Comparison of ENCODE assay signal across 20 mouse cellular contexts in the genomic region with DNA sequence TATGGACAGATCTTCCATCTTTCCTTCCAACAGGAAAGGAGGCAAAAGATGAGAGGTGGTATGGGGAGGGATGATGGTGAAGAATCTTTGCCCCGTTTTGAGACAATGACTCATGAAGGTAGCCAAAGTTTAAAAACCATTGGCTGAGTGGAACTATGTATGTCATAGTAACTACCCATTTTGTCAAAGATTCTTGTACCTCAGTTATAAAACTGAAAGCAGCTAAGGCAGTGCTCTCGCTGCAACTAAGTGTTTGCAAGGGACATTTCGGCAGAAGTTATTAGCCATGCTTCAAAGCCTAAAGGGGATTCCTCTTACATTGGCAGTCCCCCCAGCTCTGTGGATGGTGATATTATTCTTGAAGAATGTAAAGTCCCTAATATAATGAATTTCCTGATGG. TPM values are rescaled to one million over a fixed set of nuclear protein-coding genes. Genes with fewer than 3 reads are reported as not detected.
DNase-seq lines count a peak whose midpoint lies in the region; TF ChIP-seq lines count a peak whose summit lies in the region.
"Had no signal": no experiment of that assay in that cellular context is flagged by ENCODE, and none has a peak within 500 bp of the region (broad histone marks: within the 10 kb centered on the region; RNA-seq: fewer than 3 reads in every experiment).

No protein-coding gene starts in this region.

- no peaks in the 10 kb centered on the region for H3K36me3 ChIP-seq in testis, adult 2 months (ENCODE audit: control insufficient read depth, insufficient read depth, low read length)
- H3K36me3 ChIP-seq in splenic B cell, adult 2 months (ENCODE audit: control insufficient read depth, insufficient read depth, low read length, poor library complexity, severe bottlenecking), result no peaks in the 10 kb centered on the region

- no peak for TF ChIP-seq CTCF in testis, adult 2 months (IDR thresholded peaks at IDR 0.05; ENCODE audit: control insufficient read depth, insufficient read depth, insufficient replicate concordance, low read depth, low read length)

- no peaks in the 10 kb centered on the region for H3K4me1 ChIP-seq in testis, adult 2 months (ENCODE audit: control insufficient read depth, insufficient read depth, low read length)

- TF ChIP-seq POLR2A in testis, adult 2 months (IDR thresholded peaks at IDR 0.05; ENCODE audit: control insufficient read depth, low read depth, low read length), result no peak

- DNase-seq in testis, postnatal 14 days (ENCODE audit: low spot score), result no peak
- DNase-seq in induced T-regulatory cell, adult 2 months (ENCODE audit: low read depth), result peak; percentile 6
- peak; percentile 40 for DNase-seq in splenic B cell, adult 2 months (ENCODE audit: low read depth, low spot score)
- no peak for DNase-seq in gastrocnemius, postnatal 4 days (ENCODE audit: low spot score in 2 of 2)
- DNase-seq in heart, postnatal 4 days, result no peak
- DNase-seq: adrenal gland, adult 8-10 months; adrenal gland, postnatal 14 days; adrenal gland, postnatal 36 days; cerebellum, adult 11-12 months; cerebellum, adult 2 months; cerebellum, adult 9-10 months; cerebellum, postnatal 10 days; cerebellum, postnatal 25 days had no signal

- H3K27me3 ChIP-seq in testis, adult 2 months (ENCODE audit: control insufficient read depth, insufficient read depth, low read length), result no peaks in the 10 kb centered on the region
- no peaks in the 10 kb centered on the region for H3K27me3 ChIP-seq in splenic B cell, adult 2 months (ENCODE audit: control insufficient read depth, insufficient read depth, low read length, poor library complexity, severe bottlenecking)
- H3K27me3 ChIP-seq: embryonic facial prominence, embryonic 12.5 days; forebrain, embryonic 13.5 days; forebrain, embryonic 15.5 days; Patski had no signal

- no peak overlapping the region for H3K27ac ChIP-seq in testis, adult 2 months (ENCODE audit: control insufficient read depth, insufficient read depth, low read depth, low read length)
- H3K27ac ChIP-seq: embryonic facial prominence, embryonic 10.5 days; embryonic facial prominence, embryonic 12.5 days; forebrain, embryonic 13.5 days; forebrain, embryonic 15.5 days had no signal

- H3K4me3 ChIP-seq in testis, adult 2 months (ENCODE audit: control insufficient read depth, low read depth, low read length), result peak overlapping the region; percentile 56; the same call in 1 of the 2 replicates

RNA-seq across cellular contexts. Expression of a gene that starts 1.1 kb away (rescaled TPM):
- polyA plus RNA-seq in testis, adult 2 months (2012; rRNA removed), result 203 and 277 TPM in 2 replicates
- 1 to 10 TPM; 3.0 to 3.3 TPM for total RNA-seq in gastrocnemius, postnatal 4 days (2021)
- 1 to 10 TPM; 2.8 to 3.0 TPM for total RNA-seq in heart, postnatal 4 days (2021)
- polyA plus RNA-seq: activated CD4-positive, CD25-positive, alpha-beta regulatory T cell, adult 4 months had no signal

RNA-seq across cellular contexts. Expression of a gene that starts 1.2 kb away (rescaled TPM):
- polyA plus RNA-seq in testis, adult 2 months (2012; rRNA removed), result 9.9 and 16.1 TPM in 2 replicates
- 10 to 100 TPM; 14.5 to 19.9 TPM for total RNA-seq in gastrocnemius, postnatal 4 days (2021)
- 10 to 100 TPM; 13.6 to 15.0 TPM for total RNA-seq in heart, postnatal 4 days (2021)

Comparison
In these comparisons a context has a peak if more than half of its experiments do, and no peak if none do; other contexts are left out.
1. DNase-seq: peak in induced T-regulatory cell, adult 2 months (single experiment) and splenic B cell, adult 2 months (single experiment); none in testis, postnatal 14 days (single experiment), gastrocnemius, postnatal 4 days (0 of 2) and heart, postnatal 4 days (single experiment).